ENCODE assay signal across 14 mouse cellular contexts in genomic region chr2:120667446-120667845, GRCm38 (mm10).
"Had no signal": no experiment of that assay in that cellular context is flagged by ENCODE, and none has a peak within 500 bp of the region (broad histone marks: within the 10 kb centered on the region; RNA-seq: fewer than 3 reads in every experiment).

No protein-coding gene starts in this region.

- ATAC-seq: midbrain, embryonic 13.5 days; midbrain, embryonic 15.5 days had no signal

- DNase-seq: lung, adult 18-20 months; lung, embryonic 14.5 days; lung, postnatal 10 days; lung, postnatal 4 days; retina, postnatal 1 day; right cerebral cortex, adult 18-20 months; right cerebral cortex, postnatal 25 days; right cerebral cortex, postnatal 4 days; spleen, adult 18-20 months; thymus, adult 18-20 months; thymus, postnatal 14 days; thymus, postnatal 36 days had no signal
